Mouse (Mus musculus) forebrain, embryonic 14.5 days (tissue): ENCODE data around the gene Bmpr2. TPM values are rescaled to one million over a fixed set of nuclear protein-coding genes. Genes with fewer than 3 reads are reported as not detected.

Experiments
- ATAC-seq: fragments of 200-750 bp; cut with Nextera tagmentation; 2 replicates; pipeline ENCODE4 v1.8.0; 2017; ENCODE audit warnings: mild to moderate bottlenecking, moderate library complexity
- DNase-seq: peaks from one replicate; pipeline ENCODE4 v3.0.0-alpha.2; 2015; ENCODE audit warnings: low spot score
- H3K27ac ChIP-seq: fragments of 300-500 bp; sonication (generic); 2 replicates; pipeline ENCODE4 v1.5.1; 2014; ENCODE audit warnings: low read depth, mild to moderate bottlenecking, control low read depth, low read length, moderate library complexity
- H3K27me3 ChIP-seq: fragments of 300-500 bp; sonication (generic); replicated peaks from 2 replicates; pipeline ENCODE4 v1.6.1; 2014; ENCODE audit warnings: low read length, control low read depth, mixed read lengths; ENCODE audit not compliant: control insufficient read depth, insufficient read depth
- H3K36me3 ChIP-seq: fragments of 300-500 bp; sonication (generic); 2 replicates; pipeline ENCODE4 v1.6.1; 2014; ENCODE audit warnings: low read length, control low read depth; ENCODE audit not compliant: control insufficient read depth, insufficient read depth
- H3K4me1 ChIP-seq: fragments of 300-500 bp; sonication (generic); 2 replicates; pipeline ENCODE4 v1.6.1; 2014; ENCODE audit warnings: antibody characterized with exemption, low read length, control low read depth; ENCODE audit not compliant: control insufficient read depth, insufficient read depth
- H3K4me2 ChIP-seq: fragments of 300-500 bp; sonication (generic); 2 replicates; pipeline ENCODE4 v1.6.1; 2014; ENCODE audit warnings: mild to moderate bottlenecking, control low read depth, low read length
- H3K4me3 ChIP-seq: fragments of 300-500 bp; sonication (generic); 2 replicates; pipeline ENCODE4 v1.5.1; 2014; ENCODE audit warnings: low read depth, low read length, control low read depth
- H3K9ac ChIP-seq: fragments of 300-500 bp; sonication (generic); 2 replicates; pipeline ENCODE4 v1.6.1; 2014; ENCODE audit warnings: mild to moderate bottlenecking, low read length, control low read depth, moderate library complexity
- H3K9me3 ChIP-seq: fragments of 300-500 bp; sonication (generic); replicated peaks from 2 replicates; pipeline ENCODE4 v1.6.1; 2016; ENCODE audit warnings: low read length, control low read depth, mixed read lengths; ENCODE audit not compliant: control insufficient read depth
- WGBS: fragments of 180-500 bp; shearing (Covaris S2); extraction: QIAGEN DNeasy Blood & Tissue Kit; methylation state at CpG from one replicate; pipeline ENCODE4 v1.1.7; 2014; 5-methylcytosine and 5-hydroxymethylcytosine counted together
- polyA plus RNA-seq: library from polyadenylated mRNA; unstranded; fragments of >200 nt; fragmentation: Nextera tagmentation; extraction: Ambion mirVana; gene quantifications from 2 replicates; pipeline ENCODE4 v1.2.1, GENCODE M21; 2014

Bmpr2 gene
- polyA plus RNA-seq, 1 experiment from 2014 or later = 14.0 TPM

DNA sequence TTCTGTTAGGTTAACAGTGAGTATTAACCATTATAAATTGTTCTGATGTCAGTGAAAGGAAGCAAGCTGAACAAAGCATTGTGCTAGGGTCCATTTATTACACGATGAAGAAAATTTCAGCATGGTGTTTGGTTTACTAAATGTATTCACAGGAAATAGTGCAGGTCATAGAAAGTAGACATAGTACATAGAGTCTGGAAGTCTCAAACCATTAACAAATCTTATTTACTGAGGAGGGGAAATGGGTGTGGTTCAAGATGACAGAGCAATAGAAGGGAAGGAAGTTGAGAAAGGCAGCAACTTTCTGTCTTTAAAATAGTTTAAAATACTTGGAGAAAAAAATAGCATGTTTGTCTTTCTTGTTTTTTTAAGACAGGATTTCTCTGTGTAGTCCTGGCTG is 160.0 kb downstream of the Bmpr2 start:
- WGBS = 80% methylated on average over 1 of the region's 1 CpGs
- no peak for DNase-seq

DNA sequence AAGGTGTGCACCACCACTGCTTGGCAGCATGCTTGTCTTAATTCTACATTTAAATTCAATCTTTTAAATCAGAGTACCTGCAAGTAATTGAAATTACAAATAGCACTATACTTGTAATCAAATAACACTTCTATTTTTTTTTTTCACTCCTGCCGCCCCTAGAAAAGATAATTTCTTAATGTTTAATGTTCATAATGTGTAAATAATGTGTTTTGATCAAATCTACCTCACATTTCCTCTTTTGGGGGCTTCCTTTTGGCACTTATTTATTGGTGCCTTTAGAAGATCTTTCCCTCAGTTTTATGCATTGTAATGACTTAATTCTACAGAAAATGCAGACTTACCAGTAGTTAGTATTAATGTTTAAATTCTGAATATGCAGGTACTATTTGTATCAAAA is 160.5 kb downstream of the Bmpr2 start:
- Histone ChIP-seq H3K27me3 (no peaks in the 10 kb centered on the region), H3K36me3 (no peaks in the 10 kb centered on the region), H3K27ac (no peak overlapping the region), H3K9me3 (no peaks in the 10 kb centered on the region), H3K4me1 (no peaks in the 10 kb centered on the region), H3K4me2 (no peak overlapping the region), H3K4me3 (no peak overlapping the region), H3K9ac (no peak overlapping the region)
- ATAC-seq (no peak), DNase-seq (no peak)
- WGBS = 92% methylated on average over 1 of the region's 1 CpGs

More for the DNA sequence above, 160.0 kb downstream of the Bmpr2 start:
- Histone ChIP-seq H3K9me3 (no peaks in the 10 kb centered on the region), H3K4me1 (no peaks in the 10 kb centered on the region), H3K4me2 (no peak overlapping the region), H3K27ac (no peak overlapping the region), H3K4me3 (no peak overlapping the region), H3K9ac (no peak overlapping the region), H3K27me3 (no peaks in the 10 kb centered on the region), H3K36me3 (no peaks in the 10 kb centered on the region)
- ATAC-seq = no peak

DNA sequence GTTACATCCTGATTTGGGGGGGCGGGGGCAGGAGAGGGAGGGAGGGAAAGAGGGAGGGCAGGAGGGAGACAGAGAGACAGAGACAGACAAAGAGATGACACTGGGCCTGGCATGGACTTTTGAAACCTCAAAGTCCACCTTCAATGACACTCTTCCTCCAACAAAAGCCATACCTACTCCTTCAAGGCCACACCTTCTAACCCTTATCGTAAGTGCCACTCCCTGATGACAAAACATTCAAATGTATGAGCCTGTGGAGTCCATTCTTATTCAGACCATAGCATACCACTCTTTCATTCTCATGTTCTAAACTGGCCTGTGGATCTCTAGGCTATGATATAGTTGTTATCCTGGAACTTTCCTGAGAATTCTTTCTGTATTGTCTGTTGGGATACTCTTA is 161.2 kb downstream of the Bmpr2 start:
- WGBS = 85% methylated on average over 2 of the region's 2 CpGs
- no peaks in the 10 kb centered on the region for H3K9me3 ChIP-seq
- no peak overlapping the region for H3K4me2 ChIP-seq
- DNase-seq (no peak), ATAC-seq (no peak)
- H3K4me1 ChIP-seq = no peaks in the 10 kb centered on the region
- H3K9ac ChIP-seq = no peak overlapping the region
- H3K4me3 ChIP-seq = no peak overlapping the region
- H3K36me3 ChIP-seq = no peaks in the 10 kb centered on the region
- H3K27me3 ChIP-seq = no peaks in the 10 kb centered on the region
- H3K27ac ChIP-seq = no peak overlapping the region

GRCm38 (mm10) chr1:59926021-59926672 is 162.9 kb downstream of the Bmpr2 start:
- Histone ChIP-seq H3K27me3 (no peaks in the 10 kb centered on the region), H3K4me3 (no peak overlapping the region), H3K4me2 (no peak overlapping the region), H3K27ac (no peak overlapping the region), H3K9me3 (no peaks in the 10 kb centered on the region), H3K36me3 (no peaks in the 10 kb centered on the region), H3K4me1 (no peaks in the 10 kb centered on the region), H3K9ac (no peak overlapping the region)
- ATAC-seq (no peak), DNase-seq (no peak)
- WGBS = 98% methylated on average over 3 of the region's 3 CpGs

DNA sequence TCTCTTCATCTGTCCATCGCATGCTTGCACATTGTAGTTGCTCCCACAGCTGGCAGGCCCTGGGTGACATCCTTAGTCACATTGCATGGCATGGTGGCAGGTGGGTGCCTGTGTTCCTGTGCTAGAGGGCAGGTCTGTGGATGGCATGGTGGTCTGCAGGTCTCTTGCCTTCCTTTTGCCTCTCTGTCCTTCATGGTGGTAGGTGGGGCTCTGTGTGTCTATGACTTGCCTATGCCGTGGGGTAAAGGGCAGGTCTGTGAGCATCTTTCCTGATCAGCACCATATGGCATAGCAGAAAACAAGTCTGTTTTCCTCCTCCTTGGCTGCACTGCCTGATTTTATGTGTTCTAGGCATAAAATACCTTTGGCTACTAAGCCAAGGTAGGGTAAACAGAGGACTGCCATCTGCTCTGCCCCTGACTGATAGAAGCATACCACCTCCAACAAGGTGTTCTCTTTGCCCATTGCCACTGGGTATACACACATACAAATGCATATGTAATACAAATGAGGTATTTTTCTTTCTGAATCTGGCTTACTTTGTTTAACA is 164.0 kb downstream of the Bmpr2 start:
- DNase-seq (no peak), ATAC-seq (no peak)
- Histone ChIP-seq H3K4me1 (no peaks in the 10 kb centered on the region), H3K4me3 (no peak overlapping the region), H3K9ac (no peak overlapping the region), H3K4me2 (no peak overlapping the region), H3K27me3 (no peaks in the 10 kb centered on the region), H3K27ac (no peak overlapping the region), H3K36me3 (no peaks in the 10 kb centered on the region), H3K9me3 (no peaks in the 10 kb centered on the region)
- 78% methylated on average over 2 of the region's 2 CpGs for WGBS

Other genes with a start within 250 kb of the Bmpr2 start
- gene Gm973, start 247.1 kb upstream of the Bmpr2 start, polyA plus RNA-seq = 5.5 and 6.2 TPM in 2 replicates
- gene Sumo1, start 92.6 kb upstream of the Bmpr2 start, polyA plus RNA-seq = 473 and 528 TPM in 2 replicates
- gene Nop58, start 78.4 kb upstream of the Bmpr2 start, polyA plus RNA-seq = 137 and 152 TPM in 2 replicates
- gene Fam117b, start 149.6 kb downstream of the Bmpr2 start, polyA plus RNA-seq = 24.2 and 28.4 TPM in 2 replicates